Mouse (Mus musculus) megakaryocyte, embryonic 14.5 days (primary cell): ENCODE measurements at regions not wholly inside any gene's neighbourhood (a gene's known extent, or its start where the extent isn't known, plus 50 kb on each side); places are given as distances from the start of the nearest gene placed in this dataset.

Experiments
- FLI1 ChIP-seq: IDR thresholded peaks from 2 replicates; pipeline ENCODE4 v1.6.1; 2012; ENCODE audit warnings: low read length, inconsistent platforms, mixed read lengths
- GATA1 ChIP-seq: IDR thresholded peaks from 3 replicates; pipeline ENCODE4 v1.6.1; 2012; ENCODE audit warnings: mixed read lengths, low read length, inconsistent platforms, borderline replicate concordance

- TF ChIP-seq FLI1 (no peak), GATA1 (no peak)
These were observed 343.3 kb downstream of the Kcnj2 start for GRCm38 (mm10) chr11:111409266-111409665.
